Mouse (Mus musculus) C2C12 (cell line): Measurements from ENCODE around the gene Scgb1c1.

ENCODE experiments used
- CEBPB ChIP-seq: IDR thresholded peaks from one replicate; pipeline ENCODE4 v1.6.1; 2011; ENCODE audit warnings: low read depth, mild to moderate bottlenecking, control low read depth, moderate library complexity
- CTCF ChIP-seq: IDR thresholded peaks from one replicate; pipeline ENCODE4 v1.5.1; 2011; ENCODE audit not compliant: control insufficient read depth, insufficient read depth, insufficient read length
- FOSL1 ChIP-seq: IDR thresholded peaks from one replicate; pipeline ENCODE4 v1.8.0; 2011; ENCODE audit warnings: mild to moderate bottlenecking, low read length; ENCODE audit not compliant: poor library complexity, insufficient read depth, severe bottlenecking
- MAX ChIP-seq: IDR thresholded peaks from one replicate; pipeline ENCODE4 v1.6.1; 2011; ENCODE audit warnings: mild to moderate bottlenecking, control low read depth
- MYOD1 ChIP-seq: IDR thresholded peaks from one replicate; pipeline ENCODE4 v1.6.1; 2011; ENCODE audit warnings: low read depth; ENCODE audit not compliant: control insufficient read depth, insufficient read length
- MYOG ChIP-seq: IDR thresholded peaks from one replicate; pipeline ENCODE4 v1.6.1; 2011; ENCODE audit not compliant: control insufficient read depth, insufficient read length; ENCODE audit errors: extremely low read depth

GRCm38 (mm10) chr7:140854483-140854882 is 9.1 kb downstream of the Scgb1c1 start:
- no peak for TF ChIP-seq CTCF
- TF ChIP-seq MAX = no peak
- no peak for TF ChIP-seq MYOD1
- TF ChIP-seq CEBPB = no peak
- no peak for TF ChIP-seq FOSL1
- TF ChIP-seq MYOG = no peak
